Comparison of ENCODE assay signal across 8 mouse cellular contexts in the genomic region with DNA sequence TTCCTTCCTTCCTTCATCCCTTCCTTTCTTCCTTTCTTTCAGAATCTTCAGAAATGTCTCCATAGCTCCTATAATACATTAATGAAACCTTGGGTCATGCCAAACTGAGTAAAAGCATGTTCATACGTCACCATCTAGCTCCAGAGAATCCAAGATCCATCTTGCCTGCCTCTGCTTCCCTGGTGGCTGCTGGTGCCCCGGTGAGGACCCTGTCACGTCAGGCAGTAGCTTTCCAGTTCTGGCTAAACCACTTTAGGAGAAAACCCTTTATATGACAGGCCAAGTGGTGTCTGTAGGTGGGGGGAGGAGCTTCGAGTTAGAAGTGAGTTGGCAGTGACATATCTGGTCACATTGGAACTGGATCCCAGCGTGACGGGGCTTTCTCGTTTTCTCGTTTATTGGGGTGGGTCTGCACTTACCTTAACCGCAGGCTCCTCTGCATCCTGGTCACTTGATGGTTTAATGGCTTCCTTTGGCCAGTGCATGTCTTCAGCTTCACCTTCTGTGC. TPM values are rescaled to one million over a fixed set of nuclear protein-coding genes. Genes with fewer than 3 reads are reported as not detected.
DNase-seq lines count a peak whose midpoint lies in the region; ATAC-seq and TF ChIP-seq lines count a peak whose summit lies in the region.

A gene (minus strand): TSS at position 249 of the 508 bp plus-strand sequence.

- H3K79me2 ChIP-seq in liver, adult 2 months (ENCODE audit: control insufficient read depth, insufficient read depth, low read length), result peaks cover 8% of the 10 kb centered on the region; the same call in 1 of the 2 replicates

- no peak for DNase-seq in liver, adult 2 months (ENCODE audit: extremely low read depth, low read depth, low spot score)
- DNase-seq in liver, result no peak
- DNase-seq in heart, postnatal 0 days (ENCODE audit: low spot score), result no peak
- no peak for DNase-seq in cerebellum, postnatal 25 days
- DNase-seq in kidney, adult 11 months, result no peak

- no peaks in the 10 kb centered on the region for H3K36me3 ChIP-seq in liver, adult 2 months (ENCODE audit: control insufficient read depth, insufficient read depth, low read length)
- H3K36me3 ChIP-seq in heart, postnatal 0 days (replicated peaks; ENCODE audit: control insufficient read depth, insufficient read depth, low read length), result no peaks in the 10 kb centered on the region
- H3K36me3 ChIP-seq in forebrain, embryonic 12.5 days (replicated peaks), result no peaks in the 10 kb centered on the region

- H3K27me3 ChIP-seq in liver, adult 2 months (ENCODE audit: control insufficient read depth, insufficient read depth, low read length), result no peaks in the 10 kb centered on the region
- no peaks in the 10 kb centered on the region for H3K27me3 ChIP-seq in heart, postnatal 0 days (ENCODE audit: control insufficient read depth, insufficient read depth, low read length)
- peaks cover 25% of the 10 kb centered on the region for H3K27me3 ChIP-seq in forebrain, embryonic 12.5 days

- peak within 1 kb of the TSS; percentile 11; the same call in 1 of the 2 replicates for H3K27ac ChIP-seq in liver, adult 2 months (replicated peaks; ENCODE audit: insufficient read depth, low read depth, low read length)
- peak within 1 kb of the TSS; percentile 95 for H3K27ac ChIP-seq in brown adipose tissue, adult 24 weeks (replicated peaks; ENCODE audit: low read depth, low read length)
- peak within 1 kb of the TSS; percentile 98 for H3K27ac ChIP-seq in heart, postnatal 0 days (ENCODE audit: low read depth)
- H3K27ac ChIP-seq in forebrain, embryonic 12.5 days, result no peak within 1 kb of the TSS

- no peak for ATAC-seq in heart, postnatal 0 days (ENCODE audit: insufficient read depth, low read depth)
- no peak for ATAC-seq in megakaryocyte progenitor cell, adult 5-6 weeks (replicated peaks; ENCODE audit: poor library complexity)
- ATAC-seq in forebrain, embryonic 12.5 days (ENCODE audit: low FRiP score), result no peak

- no peak within 1 kb of the TSS for H3K9ac ChIP-seq in liver, adult 2 months (ENCODE audit: low read depth, low read length)
- no peak within 1 kb of the TSS for H3K9ac ChIP-seq in heart, postnatal 0 days (replicated peaks; ENCODE audit: low read depth, low read length)
- no peak within 1 kb of the TSS for H3K9ac ChIP-seq in forebrain, embryonic 12.5 days

- no peak for TF ChIP-seq EP300 in heart, postnatal 0 days (IDR thresholded peaks at IDR 0.05; ENCODE audit: low read depth)

- WGBS in liver, adult 2 months, result 44% methylated on average over 9 of the region's 9 CpGs
- WGBS in heart, postnatal 0 days, result 68% methylated on average over 9 of the region's 9 CpGs
- WGBS in forebrain, embryonic 12.5 days, result 79% methylated on average over 9 of the region's 9 CpGs

- H3K4me2 ChIP-seq in heart, postnatal 0 days (ENCODE audit: low read depth, low read length), result no peak within 1 kb of the TSS
- H3K4me2 ChIP-seq in forebrain, embryonic 12.5 days, result no peak within 1 kb of the TSS

- no peak for TF ChIP-seq POLR2A in liver, adult 2 months (IDR thresholded peaks at IDR 0.05; ENCODE audit: extremely low read depth, insufficient read depth, low read length)

- H3K9me3 ChIP-seq in heart, postnatal 0 days (replicated peaks; ENCODE audit: control insufficient read depth, low read length), result no peaks in the 10 kb centered on the region
- H3K9me3 ChIP-seq in forebrain, embryonic 12.5 days, result no peaks in the 10 kb centered on the region

- peaks cover 3% of the 10 kb centered on the region; the same call in 1 of the 2 replicates for H3K4me1 ChIP-seq in liver, adult 2 months (ENCODE audit: control insufficient read depth, insufficient read depth, low read length)
- peaks cover 15% of the 10 kb centered on the region for H3K4me1 ChIP-seq in brown adipose tissue, adult 24 weeks (ENCODE audit: control insufficient read depth, insufficient read depth, insufficient read length, low read length)
- peaks cover 18% of the 10 kb centered on the region; the same call in 1 of the 2 replicates for H3K4me1 ChIP-seq in heart, postnatal 0 days (ENCODE audit: control insufficient read depth, insufficient read depth)
- peaks cover 17% of the 10 kb centered on the region for H3K4me1 ChIP-seq in forebrain, embryonic 12.5 days

- H3K4me3 ChIP-seq in liver, adult 2 months (ENCODE audit: insufficient read depth, low read depth, low read length), result no peak within 1 kb of the TSS
- no peak within 1 kb of the TSS for H3K4me3 ChIP-seq in brown adipose tissue, adult 24 weeks (ENCODE audit: insufficient read depth, low read depth, low read length)
- H3K4me3 ChIP-seq in heart, postnatal 0 days (ENCODE audit: low read depth, low read length), result no peak within 1 kb of the TSS
- no peak within 1 kb of the TSS for H3K4me3 ChIP-seq in forebrain, embryonic 12.5 days (replicated peaks)

- no peak for TF ChIP-seq CTCF in liver, adult 2 months (IDR thresholded peaks at IDR 0.05; ENCODE audit: low read depth, low read length)
- no peak for TF ChIP-seq CTCF in heart, postnatal 0 days (IDR thresholded peaks at IDR 0.05; ENCODE audit: low read depth)

RNA-seq across cellular contexts. Expression of the gene that starts here (rescaled TPM):
- 26.5 and 42.6 TPM in 2 replicates for total RNA-seq in liver, adult 2 months (2014; rRNA removed)
- polyA plus RNA-seq in liver, adult 2 months (2012; rRNA removed), result 152 and 163 TPM in 2 replicates
- polyA plus RNA-seq in brown adipose tissue, adult 24 weeks (2012; ENCODE audit: insufficient read depth, insufficient read length, missing spikeins), result 46.7 and 50.2 TPM in 2 replicates
- 67.6 and 79.0 TPM in 2 replicates for total RNA-seq in heart, postnatal 0 days (2014; rRNA removed; ENCODE audit: low replicate concordance)
- 16.9 and 18.9 TPM in 2 replicates for polyA plus RNA-seq in heart, postnatal 0 days (2015; fragmentation: Nextera tagmentation; extraction: Ambion mirVana)
- 13.8 and 15.6 TPM in 2 replicates for total RNA-seq in megakaryocyte progenitor cell, adult 5-6 weeks (2015)
- total RNA-seq in megakaryocyte progenitor cell, adult 5-6 weeks (2017), result 7.2 and 10.2 TPM in 2 replicates
- polyA plus RNA-seq in forebrain, embryonic 12.5 days (2016; fragmentation: Nextera tagmentation; extraction: Ambion mirVana), result 3.3 and 4.3 TPM in 2 replicates
